Mouse (Mus musculus) gastrocnemius, adult 2 months (tissue): Measurements from ENCODE around the gene Fam129a. TPM values are rescaled to one million over a fixed set of nuclear protein-coding genes. Genes with fewer than 3 reads are reported as not detected.
"Not testable (repeated sequence)": the region's sequence is repeated elsewhere in the genome, so short reads cannot be mapped to it uniquely, and the experiment has no call there.

Experiments
- DNase-seq: peaks from one replicate; pipeline ENCODE4 v3.0.0; 2022
- H3K27ac ChIP-seq: fragments of 200-600 bp; 2 replicates; pipeline ENCODE4 v1.8.1; 2022; ENCODE audit warnings: mild to moderate bottlenecking
- H3K4me3 ChIP-seq: fragments of 200-600 bp; 2 replicates; pipeline ENCODE4 v1.8.1; 2022; ENCODE audit warnings: mild to moderate bottlenecking, moderate library complexity
- CTCF ChIP-seq: fragments of 200-600 bp; IDR thresholded peaks from 2 replicates; pipeline ENCODE4 v1.8.1; 2022; ENCODE audit warnings: antibody characterized with exemption, mild to moderate bottlenecking, moderate library complexity
- intact Hi-C: fragments of 180-260 bp; cut with DNase I; formaldehyde crosslinking; loops from one replicate; pipeline ENCODE4 v1.15.1; 2025
- total RNA-seq, 2 experiments: library from RNA; stranded (reverse); gene quantifications; 2 replicates each; pipeline ENCODE4 v1.2.3; 2021

Gene Fam129a
- total RNA-seq, 2 experiments from 2014 or later = 7.9 to 10.2 TPM

DNA sequence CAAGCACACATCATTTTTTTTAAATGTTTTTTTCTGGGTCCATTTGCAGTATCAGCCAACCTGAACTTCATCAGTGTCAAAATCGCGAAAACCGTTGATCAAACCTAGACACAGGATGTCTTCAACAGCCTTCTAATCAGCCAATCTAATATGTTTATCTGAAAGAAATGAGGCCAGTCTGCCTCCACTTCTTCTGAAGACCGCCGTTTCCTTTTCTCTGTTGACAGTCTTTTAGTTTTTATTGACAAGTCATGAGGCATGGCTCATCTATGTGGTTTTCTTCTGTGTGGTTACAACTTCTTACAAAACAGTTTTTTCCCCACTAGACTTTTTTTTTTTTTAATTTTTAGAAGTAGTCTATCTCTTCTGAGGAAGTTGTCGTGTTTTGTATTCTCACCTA, 111.9 kb downstream of the Fam129a start:
- no peak for TF ChIP-seq CTCF
- DNase-seq = no peak
- Histone ChIP-seq H3K4me3 (no peak overlapping the region), H3K27ac (no peak overlapping the region)
- intact Hi-C loops = no loop called here

GRCm38 (mm10) chr1:151684451-151684892, 113.5 kb downstream of the Fam129a start:
- H3K4me3 ChIP-seq = no peak overlapping the region
- intact Hi-C loops = no loop called here
- TF ChIP-seq CTCF = no peak
- peak; percentile 58 for DNase-seq
- H3K27ac ChIP-seq = peak overlapping the region; percentile 78

- Histone ChIP-seq H3K27ac (peak overlapping the region; percentile 78), H3K4me3 (no peak overlapping the region)
- intact Hi-C loops = no loop called here
- DNase-seq = no peak
- no peak for TF ChIP-seq CTCF
Measured at GRCm38 (mm10) chr1:151684978-151685377, 114.0 kb downstream of the Fam129a start.

GRCm38 (mm10) chr1:151685666-151686309, 114.8 kb downstream of the Fam129a start:
- H3K27ac ChIP-seq = peak overlapping the region; percentile 78
- no peak for TF ChIP-seq CTCF
- intact Hi-C loops = no loop called here
- H3K4me3 ChIP-seq = peak overlapping the region; percentile 24; the same call in 1 of the 2 replicates
- peak; percentile 50 for DNase-seq

DNA sequence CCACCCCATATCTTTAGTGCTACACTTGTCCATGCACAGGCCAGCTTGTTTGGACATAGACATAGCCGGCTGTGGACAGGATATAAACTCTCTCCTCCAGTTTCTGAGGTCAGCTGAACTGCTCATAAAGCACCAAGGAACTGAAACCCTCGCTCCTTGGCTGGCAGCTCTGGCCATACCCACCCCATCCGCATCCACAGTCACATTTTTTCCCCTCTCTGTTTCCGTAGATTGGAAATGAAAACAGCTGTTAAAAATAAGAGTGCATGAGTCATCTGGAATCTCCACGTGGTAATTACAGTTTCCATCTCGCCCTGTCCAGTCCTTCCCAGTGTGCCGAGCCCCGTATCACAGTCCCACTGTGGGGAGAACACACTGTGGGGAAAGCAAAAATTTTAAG, 115.7 kb downstream of the Fam129a start:
- intact Hi-C loops = no loop called here
- TF ChIP-seq CTCF = no peak
- peak overlapping the region; percentile 51 for H3K4me3 ChIP-seq
- H3K27ac ChIP-seq = peak overlapping the region; percentile 78
- DNase-seq = peak; percentile 66

DNA sequence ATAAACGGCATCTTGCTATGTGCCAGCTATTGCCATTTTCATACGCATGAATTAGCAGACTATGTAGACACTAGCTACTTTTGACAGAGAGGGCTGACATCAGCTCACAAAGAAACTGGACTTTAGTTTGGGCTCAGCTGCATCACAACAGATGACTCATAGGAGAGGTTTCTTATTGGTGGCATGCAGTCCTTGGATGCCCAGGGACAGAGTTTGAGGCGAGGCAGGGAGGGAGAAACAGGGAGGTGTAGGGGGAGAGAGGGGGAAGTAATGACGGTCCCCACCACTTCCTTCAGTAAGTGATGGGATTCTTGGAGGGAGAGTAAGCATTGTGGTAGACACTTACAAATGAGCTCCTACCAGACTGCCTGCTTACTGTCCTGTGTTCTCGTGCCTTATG, 118.0 kb downstream of the Fam129a start:
- DNase-seq = no peak
- peak overlapping the region; percentile 78 for H3K27ac ChIP-seq
- no peak overlapping the region for H3K4me3 ChIP-seq
- TF ChIP-seq CTCF = no peak
- intact Hi-C loops = no loop called here

- DNase-seq = no peak
- H3K27ac ChIP-seq = peak overlapping the region; percentile 78
- H3K4me3 ChIP-seq = no peak overlapping the region
- intact Hi-C loops = no loop called here
- no peak for TF ChIP-seq CTCF
Measured at GRCm38 (mm10) chr1:151689561-151689960, 118.6 kb downstream of the Fam129a start.

GRCm38 (mm10) chr1:151690061-151690460, 119.1 kb downstream of the Fam129a start:
- Histone ChIP-seq H3K4me3 (no peak overlapping the region), H3K27ac (peak overlapping the region; percentile 78)
- intact Hi-C loops = loop anchor here (5.0 kb wide), 1 partner anchor 33 kb away; no protein-coding TSS in a partner anchor
- no peak for TF ChIP-seq CTCF
- peak; percentile 41 for DNase-seq

- Histone ChIP-seq H3K27ac (peak overlapping the region; percentile 78), H3K4me3 (no peak overlapping the region)
- peak; percentile 43 for DNase-seq
- intact Hi-C loops = loop anchor here (5.0 kb wide), 1 partner anchor 33 kb away; no protein-coding TSS in a partner anchor
- no peak for TF ChIP-seq CTCF
Measured at GRCm38 (mm10) chr1:151690583-151691193, 119.7 kb downstream of the Fam129a start.

DNA sequence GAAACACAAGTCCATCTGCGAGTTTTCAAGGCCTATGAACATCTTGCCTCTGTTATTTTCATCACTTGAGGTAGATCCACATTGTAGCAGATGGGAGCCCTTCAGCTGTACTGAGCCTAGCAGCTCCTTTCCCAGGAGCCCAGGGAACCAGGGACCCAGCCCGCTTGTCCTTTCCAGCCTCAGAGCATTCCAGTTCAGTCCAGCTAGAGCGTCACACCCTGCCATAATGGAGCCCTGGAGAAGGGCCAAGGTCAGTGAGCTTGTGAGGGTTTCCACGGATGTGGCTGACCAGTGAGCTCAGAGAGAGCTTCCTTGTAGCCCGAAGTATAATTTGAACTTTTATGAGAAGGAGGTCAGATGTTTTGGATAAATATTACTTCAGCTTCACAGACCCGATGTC, 121.9 kb downstream of the Fam129a start:
- H3K4me3 ChIP-seq = not testable (repeated sequence)
- DNase-seq = peak; percentile 86
- intact Hi-C loops = loop anchor here (5.0 kb wide), 1 partner anchor 36 kb away; no protein-coding TSS in a partner anchor
- H3K27ac ChIP-seq = peak overlapping the region; percentile 84

DNA sequence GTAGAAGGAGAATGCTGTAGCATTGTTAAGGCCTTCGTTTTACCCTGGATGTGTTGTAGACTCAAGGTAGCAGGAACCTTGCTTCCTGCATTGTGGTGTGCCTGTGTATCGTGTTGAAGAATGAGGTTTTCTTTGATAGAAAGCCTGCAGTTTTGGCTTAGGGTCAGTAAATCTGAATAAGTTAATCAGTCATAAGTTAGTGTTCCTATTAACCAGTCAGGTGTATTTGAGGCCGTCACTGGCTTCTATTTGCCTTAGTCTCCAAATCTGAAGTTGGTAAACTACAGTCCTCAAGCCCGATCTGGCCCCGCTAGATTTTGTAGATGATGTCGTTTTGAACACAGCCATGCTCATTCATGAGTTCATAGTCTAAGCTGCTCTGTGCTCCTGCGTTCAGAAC, 125.8 kb downstream of the Fam129a start:
- no peak overlapping the region for H3K27ac ChIP-seq
- no peak for DNase-seq
- no peak overlapping the region for H3K4me3 ChIP-seq
- intact Hi-C loops = no loop called here
- no peak for TF ChIP-seq CTCF

DNA sequence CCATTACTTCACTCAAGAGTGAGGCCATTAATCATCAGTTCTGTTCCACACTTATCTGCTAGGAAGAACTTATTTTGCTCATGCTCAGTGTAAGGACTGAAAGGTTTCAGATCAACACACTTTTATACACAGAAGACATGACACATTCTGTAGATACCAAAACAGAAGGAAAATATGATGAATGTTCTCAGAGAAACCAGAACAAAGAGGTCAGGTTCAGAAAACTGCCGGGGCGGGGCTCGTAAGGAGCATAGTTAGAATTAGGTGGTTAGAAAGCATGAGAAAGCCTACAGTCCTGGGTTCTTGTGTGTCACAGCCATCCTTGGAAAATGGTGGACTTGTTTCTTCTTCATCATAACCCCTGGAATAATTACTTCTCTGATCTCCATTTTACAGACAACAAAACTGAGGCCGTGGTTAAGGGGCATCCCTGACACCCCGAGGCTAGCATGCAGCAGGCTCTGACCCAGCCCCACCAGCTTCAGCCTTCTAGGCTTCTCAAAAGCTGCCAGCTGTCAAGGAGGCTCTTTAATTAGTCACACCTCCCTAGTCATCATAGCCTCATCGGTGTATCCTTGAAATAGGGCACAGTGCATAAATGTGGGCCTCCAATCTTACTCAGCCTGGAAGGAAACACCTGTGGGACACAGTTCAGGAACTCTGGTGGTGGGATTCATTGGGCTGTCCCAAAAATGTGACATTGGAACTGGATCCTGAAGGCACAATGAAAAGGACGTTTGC, 127.1 kb downstream of the Fam129a start:
- no peak for TF ChIP-seq CTCF
- no peak overlapping the region; the same call in 1 of the 2 replicates for H3K27ac ChIP-seq
- intact Hi-C loops = no loop called here
- DNase-seq = no peak
- H3K4me3 ChIP-seq = no peak overlapping the region

DNA sequence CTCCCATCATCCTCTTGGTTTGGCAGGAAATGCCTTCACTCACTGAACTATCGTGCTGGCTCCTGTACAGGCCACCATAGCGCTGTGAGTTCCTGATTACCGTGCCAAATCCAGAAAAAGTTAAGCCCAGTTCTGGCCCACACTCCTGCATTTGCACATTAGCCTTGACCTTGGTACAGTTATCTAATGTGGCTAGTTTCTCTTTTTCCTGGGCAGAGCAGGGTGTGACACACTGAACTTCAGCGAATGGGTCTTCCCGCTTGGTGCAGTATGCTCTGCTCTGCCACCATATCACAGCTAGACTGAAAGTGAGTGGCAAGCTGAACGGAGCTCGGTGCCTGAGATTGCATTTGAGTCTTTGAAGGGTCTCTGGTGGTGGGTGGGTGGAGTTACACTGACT, 128.4 kb downstream of the Fam129a start:
- TF ChIP-seq CTCF = no peak
- no peak overlapping the region for H3K4me3 ChIP-seq
- 0 out of 2 replicates have a peak overlapping the region, but pooled peaks have one; percentile 20 for H3K27ac ChIP-seq
- no peak for DNase-seq
- intact Hi-C loops = no loop called here
